Mouse (Mus musculus) kidney, embryonic 15.5 days (tissue): ENCODE results near the gene Crybg2. TPM values are rescaled to one million over a fixed set of nuclear protein-coding genes. Genes with fewer than 3 reads are reported as not detected.

ENCODE experiments used
- ATAC-seq: fragments of 200-750 bp; cut with Nextera tagmentation; replicated peaks from 2 replicates; pipeline ENCODE4 v1.8.0; 2017; ENCODE audit warnings: moderate TSS enrichment; ENCODE audit not compliant: low FRiP score
- H3K27ac ChIP-seq: fragments of 300-500 bp; sonication (generic); 2 replicates; pipeline ENCODE4 v1.5.1; 2015; ENCODE audit warnings: mild to moderate bottlenecking, inconsistent platforms
- H3K27me3 ChIP-seq: fragments of 300-500 bp; sonication (generic); 2 replicates; pipeline ENCODE4 v1.6.1; 2015; ENCODE audit warnings: inconsistent platforms
- H3K36me3 ChIP-seq: fragments of 300-500 bp; sonication (generic); 2 replicates; pipeline ENCODE4 v1.6.1; 2015; ENCODE audit warnings: inconsistent platforms
- H3K4me1 ChIP-seq: fragments of 300-500 bp; sonication (generic); 2 replicates; pipeline ENCODE4 v1.6.1; 2015; ENCODE audit warnings: inconsistent platforms
- H3K4me2 ChIP-seq: fragments of 300-500 bp; sonication (generic); 2 replicates; pipeline ENCODE4 v1.6.1; 2015; ENCODE audit warnings: moderate library complexity, mild to moderate bottlenecking, inconsistent platforms
- H3K4me3 ChIP-seq: fragments of 300-500 bp; sonication (generic); replicated peaks from 2 replicates; pipeline ENCODE4 v1.5.1; 2015; ENCODE audit warnings: mild to moderate bottlenecking, inconsistent platforms
- H3K9ac ChIP-seq: fragments of 300-500 bp; sonication (generic); 2 replicates; pipeline ENCODE4 v1.6.1; 2015; ENCODE audit warnings: mild to moderate bottlenecking, inconsistent platforms
- H3K9me3 ChIP-seq: fragments of 300-500 bp; sonication (generic); replicated peaks from 2 replicates; pipeline ENCODE4 v1.6.1; 2016; ENCODE audit warnings: inconsistent platforms
- WGBS: fragments of 180-500 bp; shearing (Covaris S2); methylation state at CpG from one replicate; pipeline ENCODE4 v1.1.7; 2015; ENCODE audit warnings: mixed read lengths; 5-methylcytosine and 5-hydroxymethylcytosine counted together
- polyA plus RNA-seq: library from polyadenylated mRNA; unstranded; fragments of >200 nt; fragmentation: Nextera tagmentation; extraction: Ambion mirVana; gene quantifications from 2 replicates; pipeline ENCODE4 v1.2.1, GENCODE M21; 2015

The Crybg2 gene
- polyA plus RNA-seq, 1 experiment from 2014 or later, result 3.9 TPM

DNA sequence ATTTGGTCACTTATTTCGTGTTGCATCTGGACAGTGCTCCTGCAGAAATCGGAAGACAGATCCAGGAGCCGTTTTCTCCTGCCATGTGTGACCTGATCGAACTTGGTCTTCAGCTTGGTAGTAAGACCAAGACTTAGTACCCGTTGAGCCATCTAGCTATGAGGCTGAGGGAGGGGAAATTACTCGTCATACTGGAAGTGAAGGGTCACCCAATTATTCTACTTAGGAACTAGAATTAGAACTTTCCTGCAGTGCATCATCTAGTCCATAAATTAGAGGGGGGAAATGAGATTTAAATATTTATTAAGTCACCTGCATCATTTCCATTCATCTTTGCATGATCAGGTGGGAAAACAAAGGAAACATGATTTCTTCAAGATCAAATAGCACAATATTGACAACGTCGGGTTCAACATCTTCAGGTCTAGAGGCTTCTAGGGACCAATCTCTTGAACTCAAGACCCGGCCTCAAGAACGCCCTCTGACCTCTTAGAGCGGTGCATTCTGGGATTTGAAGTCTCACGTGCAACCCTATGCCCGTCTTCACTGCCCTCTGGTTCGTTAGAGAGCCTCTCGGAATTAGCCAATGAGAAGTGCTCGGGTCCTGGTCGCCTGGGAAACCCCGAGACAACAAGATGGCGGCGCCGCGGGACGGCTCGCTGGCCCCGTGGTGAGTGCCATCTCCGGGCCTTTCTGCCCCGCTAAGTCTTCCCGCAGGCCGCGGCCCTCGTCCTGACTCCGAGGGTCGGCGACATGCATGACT is 41.5 kb downstream of the Crybg2 start, which contains the start of gene Ubxn11:
Ubxn11 (plus strand) TSS at position 592 of the 763 bp plus-strand sequence.
- 17% methylated on average over 34 of the region's 34 CpGs for WGBS
- ATAC-seq, result peak; percentile 95

DNA sequence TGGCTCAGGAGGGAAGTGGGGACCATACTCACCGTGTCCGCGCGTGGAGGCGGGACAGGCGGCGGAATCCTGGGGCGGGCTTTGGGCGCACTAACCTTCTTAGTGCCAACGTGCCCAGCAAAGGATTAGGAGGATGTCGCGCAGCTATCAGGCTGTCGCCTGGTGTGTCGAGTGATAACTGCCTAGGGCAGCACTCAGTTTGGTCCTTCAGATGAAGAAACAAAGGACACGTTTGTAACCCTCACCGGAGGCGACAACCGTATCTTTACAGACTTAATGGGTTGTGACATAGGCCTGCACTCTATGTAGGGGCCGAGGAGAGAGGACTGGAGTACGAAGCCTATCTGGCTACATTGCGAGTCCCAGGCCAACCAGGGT is 42.1 kb downstream of the Crybg2 start:
- Histone ChIP-seq H3K4me1 (peaks cover 10% of the 10 kb centered on the region), H3K9me3 (no peaks in the 10 kb centered on the region)
- 3% methylated on average over 21 of the region's 21 CpGs for WGBS

More for the DNA sequence above, 41.5 kb downstream of the Crybg2 start, which contains the start of gene Ubxn11:
- Histone ChIP-seq H3K9ac (peak within 1 kb of the TSS; percentile 68), H3K27ac (peak within 1 kb of the TSS; percentile 16; the same call in 1 of the 2 replicates), H3K4me3 (peak within 1 kb of the TSS; percentile 86), H3K4me2 (peak within 1 kb of the TSS; percentile 75), H3K4me1 (peaks cover 10% of the 10 kb centered on the region), H3K27me3 (no peaks in the 10 kb centered on the region), H3K36me3 (no peaks in the 10 kb centered on the region), H3K9me3 (no peaks in the 10 kb centered on the region)

DNA sequence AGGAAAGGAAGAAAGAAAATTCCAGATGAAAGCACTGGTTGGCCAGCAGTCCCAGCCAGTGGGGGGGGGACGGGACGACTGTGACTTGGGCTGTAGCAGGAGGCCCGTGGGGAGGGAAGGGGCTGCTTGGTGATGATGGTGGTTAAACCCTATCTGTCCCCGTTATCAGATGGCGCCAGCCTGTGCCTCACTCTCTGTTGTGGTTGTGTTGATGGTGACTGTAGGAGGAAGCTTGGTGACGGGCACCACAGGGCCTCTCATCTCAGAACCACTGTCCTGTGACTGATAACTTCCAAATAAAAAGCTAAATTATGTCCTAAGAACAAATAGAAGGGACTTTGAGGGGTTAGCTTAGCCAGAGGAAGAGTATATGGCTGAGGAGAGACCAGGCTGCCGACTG is 45.5 kb downstream of the Crybg2 start:
- ATAC-seq, result no peak
- H3K9ac ChIP-seq, result no peak overlapping the region
- H3K27ac ChIP-seq, result no peak overlapping the region
- peaks cover 7% of the 10 kb centered on the region for H3K4me1 ChIP-seq
- 70% methylated on average over 7 of the region's 7 CpGs for WGBS
- H3K9me3 ChIP-seq, result no peaks in the 10 kb centered on the region
- no peaks in the 10 kb centered on the region for H3K27me3 ChIP-seq
- H3K4me3 ChIP-seq, result no peak overlapping the region
- H3K36me3 ChIP-seq, result no peaks in the 10 kb centered on the region
- no peak overlapping the region for H3K4me2 ChIP-seq

More for the DNA sequence above, 42.1 kb downstream of the Crybg2 start:
- peak; percentile 49 for ATAC-seq
- Histone ChIP-seq H3K9ac (peak overlapping the region; percentile 68), H3K4me3 (peak overlapping the region; percentile 86), H3K4me2 (peak overlapping the region; percentile 75), H3K36me3 (no peaks in the 10 kb centered on the region), H3K27me3 (no peaks in the 10 kb centered on the region), H3K27ac (peak overlapping the region; percentile 16; the same call in 1 of the 2 replicates)

DNA sequence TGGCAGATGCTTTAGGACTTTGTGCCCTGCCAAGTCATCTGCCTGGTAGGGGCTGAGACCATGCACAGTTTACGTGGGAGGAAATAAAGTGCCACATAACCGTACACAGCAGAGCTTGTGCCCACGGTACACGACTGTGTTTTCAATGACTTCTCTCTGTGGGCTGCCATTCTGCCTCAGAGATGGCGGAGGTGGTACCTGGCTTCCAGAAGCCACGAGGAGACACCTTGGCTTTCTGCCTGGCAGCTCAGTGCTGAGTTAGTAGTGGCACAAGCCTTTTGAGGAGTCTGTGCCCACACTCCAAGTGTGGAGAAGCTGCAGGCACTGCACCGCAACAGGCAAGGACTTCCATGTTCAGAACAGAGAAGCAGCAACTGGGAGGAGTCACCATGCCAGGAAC is 47.1 kb downstream of the Crybg2 start:
- no peaks in the 10 kb centered on the region for H3K36me3 ChIP-seq
- H3K4me3 ChIP-seq, result no peak overlapping the region
- no peak overlapping the region for H3K9ac ChIP-seq
- no peak for ATAC-seq
- H3K9me3 ChIP-seq, result no peaks in the 10 kb centered on the region
- H3K27me3 ChIP-seq, result no peaks in the 10 kb centered on the region
- WGBS, result 83% methylated on average over 7 of the region's 7 CpGs
- no peak overlapping the region for H3K27ac ChIP-seq
- no peak overlapping the region for H3K4me2 ChIP-seq
- peaks cover 5% of the 10 kb centered on the region for H3K4me1 ChIP-seq

DNA sequence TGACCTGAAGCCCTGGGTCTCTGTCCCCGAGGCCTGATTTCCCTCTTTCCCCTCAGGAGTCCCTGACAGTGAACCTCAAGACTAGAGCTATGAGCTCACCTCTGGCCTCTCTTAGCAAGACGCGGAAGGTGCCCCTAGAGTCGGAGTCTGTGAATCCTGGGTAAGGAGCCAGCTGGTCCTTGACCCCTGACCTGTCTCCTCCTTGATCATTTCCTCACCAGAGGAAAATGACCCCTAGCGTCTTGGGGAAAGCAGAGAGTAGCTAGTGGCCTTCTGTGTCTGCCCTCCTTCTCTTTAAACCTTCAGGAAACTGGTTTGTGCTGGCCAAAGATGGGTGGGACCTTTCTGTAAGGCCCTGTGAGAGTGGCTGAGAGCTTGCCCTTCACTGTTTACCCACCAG is 47.6 kb downstream of the Crybg2 start:
- Histone ChIP-seq H3K4me2 (no peak overlapping the region), H3K4me3 (no peak overlapping the region), H3K4me1 (peaks cover 2% of the 10 kb centered on the region), H3K9me3 (no peaks in the 10 kb centered on the region), H3K36me3 (no peaks in the 10 kb centered on the region), H3K27ac (no peak overlapping the region), H3K27me3 (no peaks in the 10 kb centered on the region), H3K9ac (no peak overlapping the region)
- 22% methylated on average over 5 of the region's 5 CpGs for WGBS
- no peak for ATAC-seq

DNA sequence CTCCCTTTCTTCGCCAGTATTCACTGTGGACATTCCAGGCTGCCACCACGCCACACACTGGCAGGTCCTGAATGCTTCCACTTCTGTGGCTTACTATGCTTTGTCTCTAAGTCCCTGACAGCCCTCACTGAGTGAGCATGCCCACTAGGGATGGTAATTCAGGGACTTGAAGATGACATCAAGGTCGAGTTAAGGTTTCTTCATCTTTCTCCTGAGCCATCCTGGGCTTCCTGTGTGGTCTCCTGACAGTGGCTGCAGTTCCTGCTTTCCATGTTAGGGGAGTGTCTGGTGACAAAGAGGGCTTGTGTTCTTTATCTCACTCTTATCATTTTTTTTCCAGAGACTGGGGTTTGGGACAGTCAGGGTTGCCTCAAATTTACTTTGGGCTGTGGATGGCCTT is 50.0 kb downstream of the Crybg2 start:
- 55% methylated on average over 3 of the region's 3 CpGs for WGBS
- H3K4me2 ChIP-seq, result no peak overlapping the region
- no peaks in the 10 kb centered on the region for H3K27me3 ChIP-seq
- no peaks in the 10 kb centered on the region for H3K9me3 ChIP-seq
- no peak overlapping the region for H3K9ac ChIP-seq
- no peak for ATAC-seq
- no peaks in the 10 kb centered on the region for H3K36me3 ChIP-seq
- H3K4me3 ChIP-seq, result no peak overlapping the region
- peaks cover 12% of the 10 kb centered on the region; the same call in 1 of the 2 replicates for H3K4me1 ChIP-seq
- no peak overlapping the region for H3K27ac ChIP-seq

DNA sequence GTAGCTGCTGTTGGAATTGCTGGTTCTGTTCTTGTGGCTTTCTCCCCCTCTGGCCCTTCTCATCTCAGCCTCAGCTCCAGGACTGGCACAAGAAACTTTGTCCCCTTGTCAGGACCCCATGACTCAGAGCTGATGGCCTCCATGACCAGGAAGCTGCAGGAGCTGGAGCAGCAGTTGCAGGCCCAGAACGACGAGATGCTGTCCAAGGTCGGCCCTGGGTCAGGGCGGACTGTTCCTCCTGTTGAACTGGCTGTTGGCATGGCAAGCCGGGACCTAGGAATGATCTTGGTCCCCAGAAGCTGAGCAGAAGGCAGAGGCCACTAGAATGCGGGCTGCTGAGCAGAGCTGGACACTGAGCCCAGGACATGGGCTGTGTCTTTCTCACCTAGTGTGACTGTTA is 51.8 kb downstream of the Crybg2 start:
- H3K9ac ChIP-seq, result no peak overlapping the region
- no peak overlapping the region for H3K4me2 ChIP-seq
- peaks cover 15% of the 10 kb centered on the region; the same call in 1 of the 2 replicates for H3K4me1 ChIP-seq
- no peaks in the 10 kb centered on the region for H3K27me3 ChIP-seq
- no peak for ATAC-seq
- no peak overlapping the region for H3K27ac ChIP-seq
- WGBS, result 68% methylated on average over 6 of the region's 6 CpGs
- H3K36me3 ChIP-seq, result no peaks in the 10 kb centered on the region
- H3K9me3 ChIP-seq, result no peaks in the 10 kb centered on the region
- no peak overlapping the region for H3K4me3 ChIP-seq

DNA sequence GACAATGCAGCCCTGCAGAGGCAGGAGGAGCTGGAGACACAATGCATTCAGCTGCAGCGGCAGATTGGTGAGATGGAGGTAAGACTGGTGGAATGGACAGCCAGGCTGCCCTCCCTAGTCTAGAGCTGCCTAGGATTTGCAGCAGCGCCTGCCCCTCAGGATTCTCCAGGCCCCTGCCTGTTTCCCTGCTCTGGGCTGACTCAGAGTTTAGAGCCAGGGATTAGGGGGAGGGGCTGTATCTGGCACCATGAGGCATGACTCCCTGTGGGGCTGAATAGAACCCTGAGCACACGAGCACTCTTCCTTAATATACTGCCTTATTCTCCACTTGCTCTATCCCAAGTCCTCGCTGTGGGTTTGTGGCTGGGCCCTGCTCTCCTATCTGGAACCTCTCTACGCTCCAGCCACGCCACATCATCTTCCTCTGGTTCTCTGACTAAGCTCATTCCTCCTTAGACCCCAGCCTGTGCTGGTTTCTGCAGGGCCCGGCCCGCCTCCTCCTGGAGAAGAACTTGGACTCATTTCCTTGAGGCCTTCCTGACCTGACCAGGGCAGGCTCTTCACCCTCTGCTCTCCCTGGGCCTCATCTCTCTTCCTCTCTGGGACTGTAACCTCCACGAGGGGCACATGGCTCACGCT is 52.9 kb downstream of the Crybg2 start:
- no peak overlapping the region for H3K27ac ChIP-seq
- no peak for ATAC-seq
- 42% methylated on average over 10 of the region's 10 CpGs for WGBS
- H3K9ac ChIP-seq, result no peak overlapping the region
- H3K4me1 ChIP-seq, result peaks cover 21% of the 10 kb centered on the region; the same call in 1 of the 2 replicates
- no peaks in the 10 kb centered on the region for H3K36me3 ChIP-seq
- H3K27me3 ChIP-seq, result no peaks in the 10 kb centered on the region
- no peak overlapping the region for H3K4me3 ChIP-seq
- H3K4me2 ChIP-seq, result no peak overlapping the region
- H3K9me3 ChIP-seq, result no peaks in the 10 kb centered on the region

DNA sequence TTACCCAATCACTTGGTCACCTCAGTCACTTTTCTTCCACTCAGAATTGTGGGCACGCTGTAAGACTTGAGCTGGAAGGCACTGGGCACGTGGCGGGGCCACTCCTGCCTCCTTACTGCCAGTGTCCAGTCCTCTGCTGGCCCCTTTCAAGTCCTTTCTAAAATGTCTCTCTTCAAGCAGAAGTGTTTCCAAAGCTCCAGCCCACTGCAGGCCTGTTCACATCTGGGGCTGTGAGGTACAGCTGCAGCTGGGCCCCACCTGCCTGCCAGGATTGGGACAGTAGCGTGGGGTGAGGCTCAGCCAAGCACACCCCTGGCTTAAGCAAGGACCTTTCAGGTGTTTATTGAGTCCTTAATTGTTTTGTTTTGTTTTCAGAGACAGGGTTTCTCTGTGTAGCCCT is 53.4 kb downstream of the Crybg2 start:
- Histone ChIP-seq H3K4me2 (no peak overlapping the region), H3K36me3 (no peaks in the 10 kb centered on the region), H3K4me3 (no peak overlapping the region), H3K27me3 (no peaks in the 10 kb centered on the region), H3K4me1 (peaks cover 27% of the 10 kb centered on the region; the same call in 1 of the 2 replicates), H3K9me3 (no peaks in the 10 kb centered on the region), H3K27ac (no peak overlapping the region), H3K9ac (no peak overlapping the region)
- 89% methylated on average over 4 of the region's 4 CpGs for WGBS
- ATAC-seq, result no peak

DNA sequence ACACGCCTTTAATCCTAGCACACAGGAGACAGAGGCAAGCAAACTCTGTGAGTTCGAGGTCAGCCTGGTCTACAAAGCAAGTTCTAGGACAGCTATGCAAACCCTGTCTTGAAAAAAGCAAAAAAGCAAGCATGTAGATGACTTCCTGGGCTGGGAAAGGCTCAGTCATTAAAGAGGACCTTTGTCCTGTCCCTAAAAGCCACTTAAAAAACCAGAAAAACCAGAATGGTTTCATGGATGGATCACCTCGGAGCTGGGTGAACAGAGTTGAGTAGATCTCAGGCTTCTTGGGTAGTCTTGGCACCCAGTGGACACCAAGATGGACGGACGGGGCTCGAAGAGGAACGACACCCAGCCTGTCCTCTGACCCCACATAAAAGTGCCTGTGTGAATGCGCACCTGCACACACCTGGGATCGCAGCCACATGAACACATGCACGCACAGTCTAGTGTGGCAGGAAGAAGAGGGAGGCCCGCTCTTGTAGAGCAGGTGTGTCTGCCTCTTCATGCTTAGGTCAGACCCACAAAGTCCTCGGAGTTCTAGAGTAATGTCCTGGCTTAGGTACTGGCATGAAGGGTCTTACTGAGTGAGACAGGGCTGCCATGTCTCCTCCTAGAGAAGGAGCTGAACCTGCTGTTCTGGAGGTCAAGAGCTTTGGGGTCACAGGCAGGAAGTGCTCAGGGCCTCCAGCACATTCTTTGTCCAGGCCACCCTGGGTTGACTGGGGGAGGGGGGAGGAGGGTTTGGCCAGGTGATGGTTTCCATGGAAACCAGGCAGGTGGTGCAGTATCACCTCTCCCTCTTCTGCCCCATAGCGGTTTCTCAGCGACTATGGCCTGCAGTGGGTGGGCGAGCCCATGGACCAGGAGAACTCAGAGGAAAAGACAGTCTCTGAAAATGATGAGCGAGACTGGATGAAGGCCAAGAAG is 54.9 kb downstream of the Crybg2 start:
- 80% methylated on average over 16 of the region's 16 CpGs for WGBS
- H3K4me1 ChIP-seq, result peaks cover 27% of the 10 kb centered on the region; the same call in 1 of the 2 replicates
- no peak for ATAC-seq
- no peaks in the 10 kb centered on the region for H3K9me3 ChIP-seq
- no peak overlapping the region for H3K9ac ChIP-seq
- H3K4me2 ChIP-seq, result no peak overlapping the region
- H3K36me3 ChIP-seq, result no peaks in the 10 kb centered on the region
- no peaks in the 10 kb centered on the region for H3K27me3 ChIP-seq
- no peak overlapping the region for H3K4me3 ChIP-seq
- H3K27ac ChIP-seq, result no peak overlapping the region

DNA sequence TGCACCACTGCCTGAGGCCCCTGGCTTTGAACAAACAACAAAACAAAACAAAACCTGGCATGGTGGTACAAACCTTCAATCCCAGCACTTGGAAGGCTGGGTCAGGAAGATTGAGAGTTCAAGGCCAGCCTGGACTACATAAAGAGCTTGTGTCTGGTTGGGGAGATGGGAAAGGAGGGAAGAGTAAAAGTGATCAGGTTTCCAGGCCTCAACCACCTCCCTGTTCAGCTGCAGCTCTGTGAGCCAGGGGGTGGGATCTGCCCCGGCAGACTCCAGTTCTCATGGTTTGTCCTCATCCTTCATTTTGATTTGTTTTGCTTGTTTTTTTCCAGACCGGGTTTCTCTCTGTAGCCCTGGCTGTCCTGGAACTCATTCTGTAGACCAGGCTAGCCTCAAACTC is 55.9 kb downstream of the Crybg2 start:
- no peak for ATAC-seq
- Histone ChIP-seq H3K36me3 (no peaks in the 10 kb centered on the region), H3K9ac (no peak overlapping the region), H3K4me1 (peaks cover 36% of the 10 kb centered on the region; the same call in 1 of the 2 replicates), H3K27ac (no peak overlapping the region), H3K27me3 (no peaks in the 10 kb centered on the region), H3K9me3 (no peaks in the 10 kb centered on the region), H3K4me2 (no peak overlapping the region), H3K4me3 (no peak overlapping the region)
- WGBS, result 62% methylated on average over 2 of the region's 2 CpGs
